Mouse (Mus musculus): ENCODE data around the gene Exph5. TPM values are rescaled to one million over a fixed set of nuclear protein-coding genes. Genes with fewer than 3 reads are reported as not detected.

The Exph5 gene
- not detected in 2 replicates for polyA plus RNA-seq (2012; ENCODE audit: low replicate concordance)

GRCm38 (mm10) chr9:53301269-53301720, at the start of gene Exph5:
Exph5 (plus strand) TSS chr9:53301670.

GRCm38 (mm10) chr9:53383951-53384866, 82.7 kb downstream of the Exph5 start, which contains the start of gene Kdelc2:
Kdelc2 (plus strand) TSS chr9:53384025.

GRCm38 (mm10) chr9:53402291-53402711, 100.8 kb downstream of the Exph5 start, which contains the start of gene 4930550C14Rik:
4930550C14Rik (plus strand) TSS chr9:53402325.

Other genes starting within 250 kb of the Exph5 start
- 7.0 and 7.4 TPM in 2 replicates for gene Ddx10, start 53.6 kb upstream of the Exph5 start, polyA plus RNA-seq (2012; ENCODE audit: low replicate concordance)
- gene Kdelc2, start 82.4 kb downstream of the Exph5 start, polyA plus RNA-seq (2012; ENCODE audit: low replicate concordance): 0.73 and 0.83 TPM in 2 replicates
- 0.15 TPM in 1 of 2 replicates, not detected in the other for gene 4930550C14Rik, start 100.7 kb downstream of the Exph5 start, polyA plus RNA-seq (2012; ENCODE audit: low replicate concordance)
- 0.68 and 2.6 TPM in 2 replicates for gene Atm, start 235.1 kb downstream of the Exph5 start, polyA plus RNA-seq (2012; ENCODE audit: low replicate concordance)
- 0.96 and 1.1 TPM in 2 replicates for gene Npat, start 235.4 kb downstream of the Exph5 start, polyA plus RNA-seq (2012; ENCODE audit: low replicate concordance)

Measured in hematopoietic multipotent progenitor cell, adult 10-12 weeks (in vitro differentiated cells).